22 mouse cellular contexts compared by ENCODE assay signal in the genomic region with DNA sequence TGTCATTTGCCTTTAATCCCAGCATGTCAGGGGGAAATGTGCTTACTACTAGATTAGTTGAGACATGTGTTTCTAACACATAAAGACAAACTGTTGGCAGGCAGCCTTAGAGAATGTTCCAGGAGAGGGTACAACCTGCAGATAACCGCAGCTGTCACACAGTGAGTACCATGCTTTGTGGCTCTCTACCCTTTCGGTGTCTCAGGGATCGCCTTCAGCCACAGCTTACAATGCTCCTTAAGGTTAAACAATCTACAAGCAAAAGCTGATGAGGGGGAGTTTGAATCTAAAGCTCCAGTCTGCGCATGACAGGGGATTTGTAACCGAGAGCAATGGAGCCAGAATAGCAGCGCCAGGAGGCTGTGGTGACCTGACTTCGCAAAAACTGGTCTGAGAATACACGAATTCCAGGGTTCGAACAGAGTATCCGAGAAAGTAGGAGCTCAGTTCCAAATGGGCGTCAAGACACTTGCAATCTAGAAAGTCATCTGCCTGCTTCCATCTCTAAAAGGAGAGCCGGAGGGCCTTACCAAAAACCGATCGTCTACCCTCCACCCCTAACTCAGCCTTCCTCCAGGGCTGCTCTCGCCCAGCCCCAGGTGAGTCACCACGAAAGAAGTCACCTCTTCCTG. TPM values are rescaled to one million over a fixed set of nuclear protein-coding genes. Genes with fewer than 3 reads are reported as not detected.
A peak's percentile ranks its signal among the peaks of the same experiment; 100 is the strongest.
DNase-seq lines count a peak whose midpoint lies in the region; ATAC-seq and TF ChIP-seq lines count a peak whose summit lies in the region.
"Had no signal": no experiment of that assay in that cellular context is flagged by ENCODE, and none has a peak within 500 bp of the region (broad histone marks: within the 10 kb centered on the region; RNA-seq: fewer than 3 reads in every experiment).

No protein-coding gene starts in this region.

- H3K9me3 ChIP-seq in midbrain, embryonic 10.5 days (replicated peaks): no peaks in the 10 kb centered on the region
- H3K9me3 ChIP-seq in midbrain, embryonic 13.5 days: no peaks in the 10 kb centered on the region
- no peaks in the 10 kb centered on the region for H3K9me3 ChIP-seq in limb, embryonic 11.5 days (ENCODE audit: control insufficient read depth, low read length)
- H3K9me3 ChIP-seq: embryonic facial prominence, embryonic 13.5 days; midbrain, embryonic 12.5 days; stomach, embryonic 15.5 days had no signal

- 36% methylated on average over 16 of the region's 16 CpGs for WGBS in midbrain, embryonic 10.5 days
- 42% methylated on average over 16 of the region's 16 CpGs for WGBS in midbrain, embryonic 13.5 days
- 46% methylated on average over 16 of the region's 16 CpGs for WGBS in limb, embryonic 11.5 days

- no peak overlapping the region for H3K27ac ChIP-seq in midbrain, embryonic 10.5 days (replicated peaks)
- no peak overlapping the region for H3K27ac ChIP-seq in midbrain, embryonic 13.5 days
- H3K27ac ChIP-seq in limb, embryonic 11.5 days (replicated peaks; ENCODE audit: low read depth, low read length): no peak overlapping the region
- H3K27ac ChIP-seq in left cerebral cortex, adult 2 months: no peak overlapping the region
- H3K27ac ChIP-seq: embryonic facial prominence, embryonic 13.5 days; heart, adult 2 months; hindbrain, embryonic 14.5 days; midbrain, embryonic 12.5 days; stomach, embryonic 15.5 days had no signal

- intact Hi-C loops in left cerebral cortex, adult 2 months (cut with DNase I): loop anchor here (10.0 kb wide), 1 partner anchor 56 kb away; no protein-coding TSS in a partner anchor

- H3K36me3 ChIP-seq in midbrain, embryonic 10.5 days: no peaks in the 10 kb centered on the region
- no peaks in the 10 kb centered on the region for H3K36me3 ChIP-seq in midbrain, embryonic 13.5 days
- H3K36me3 ChIP-seq in limb, embryonic 11.5 days (ENCODE audit: control insufficient read depth, insufficient read depth, low read length): no peaks in the 10 kb centered on the region
- H3K36me3 ChIP-seq: embryonic facial prominence, embryonic 13.5 days; midbrain, embryonic 12.5 days; stomach, embryonic 15.5 days had no signal

- peak; percentile 22 for DNase-seq in embryo, embryonic 10.5 days (ENCODE audit: low spot score)
- no peak for DNase-seq in embryo, embryonic 9.5 days (ENCODE audit: extremely low spot score)
- DNase-seq in midbrain, embryonic 10.5 days (ENCODE audit: low spot score): peak; percentile 13
- DNase-seq in MEL-GATA-1-ER (ENCODE audit: extremely low read depth, low read depth): peak; percentile 77
- peak; percentile 22 for DNase-seq in limb, embryonic 11.5 days (ENCODE audit: low spot score)
- no peak for DNase-seq in layer of hippocampus, postnatal 25 days (ENCODE audit: extremely low spot score in 1 of 2, low spot score in 1 of 2)
- DNase-seq in left cerebral cortex, adult 2 months (ENCODE audit: extremely low spot score in 1 of 2, low spot score in 2 of 2): no peak
- DNase-seq: cerebellum, postnatal 14 days; gastrocnemius, postnatal 10 days; heart, adult 2 months; kidney, adult 11 months; kidney, postnatal 14 days; liver; lung, embryonic 14.5 days; lung, postnatal 4 days had no signal

- H3K27me3 ChIP-seq in midbrain, embryonic 10.5 days (ENCODE audit: low read depth, poor library complexity, severe bottlenecking): peaks cover 95% of the 10 kb centered on the region
- peaks cover 87% of the 10 kb centered on the region for H3K27me3 ChIP-seq in midbrain, embryonic 13.5 days
- peaks cover 39% of the 10 kb centered on the region for H3K27me3 ChIP-seq in limb, embryonic 11.5 days (ENCODE audit: control insufficient read depth, insufficient read depth, low read length)

- H3K4me1 ChIP-seq in midbrain, embryonic 10.5 days: peaks cover 8% of the 10 kb centered on the region
- peaks cover 2% of the 10 kb centered on the region; the same call in 1 of the 2 replicates for H3K4me1 ChIP-seq in midbrain, embryonic 13.5 days (replicated peaks)
- 0 out of 2 replicates have a peak, but pooled peaks cover under 1% of the 10 kb centered on the region for H3K4me1 ChIP-seq in limb, embryonic 11.5 days (ENCODE audit: control insufficient read depth, insufficient read depth, low read length)
- H3K4me1 ChIP-seq: stomach, embryonic 15.5 days had no signal

- H3K4me3 ChIP-seq in midbrain, embryonic 10.5 days: no peak overlapping the region
- H3K4me3 ChIP-seq in midbrain, embryonic 13.5 days (replicated peaks): no peak overlapping the region
- no peak overlapping the region for H3K4me3 ChIP-seq in limb, embryonic 11.5 days (ENCODE audit: low read depth, low read length)
- no peak overlapping the region for H3K4me3 ChIP-seq in left cerebral cortex, adult 2 months
- H3K4me3 ChIP-seq: embryonic facial prominence, embryonic 13.5 days; heart, adult 2 months; midbrain, embryonic 12.5 days; myocyte; stomach, embryonic 15.5 days had no signal

- no peak overlapping the region for H3K9ac ChIP-seq in midbrain, embryonic 13.5 days (replicated peaks)
- no peak overlapping the region for H3K9ac ChIP-seq in limb, embryonic 11.5 days (ENCODE audit: low read length)
- H3K9ac ChIP-seq: embryonic facial prominence, embryonic 13.5 days; hindbrain, embryonic 14.5 days; lung, embryonic 14.5 days; midbrain, embryonic 12.5 days; stomach, embryonic 15.5 days had no signal

- no peak for TF ChIP-seq CTCF in left cerebral cortex, adult 2 months (IDR thresholded peaks at IDR 0.05)

- ATAC-seq in midbrain, embryonic 13.5 days: no peak
- no peak for ATAC-seq in limb, embryonic 11.5 days (ENCODE audit: insufficient number of reproducible peaks, low FRiP score, low TSS enrichment, low read depth)

- H3K4me2 ChIP-seq in midbrain, embryonic 13.5 days (replicated peaks): no peak overlapping the region
- H3K4me2 ChIP-seq in limb, embryonic 11.5 days (ENCODE audit: low read depth, severe bottlenecking): no peak overlapping the region
- H3K4me2 ChIP-seq: embryonic facial prominence, embryonic 13.5 days; hindbrain, embryonic 14.5 days; lung, embryonic 14.5 days; midbrain, embryonic 12.5 days; stomach, embryonic 15.5 days had no signal

RNA-seq across cellular contexts. Expression of gene Fcgr1, which starts 45.2 kb away (rescaled TPM):
- polyA plus RNA-seq in midbrain, embryonic 10.5 days (2016; fragmentation: Nextera tagmentation; extraction: Ambion mirVana): 1.8 and 2.1 TPM in 2 replicates
- 1.2 and 1.9 TPM in 2 replicates for polyA plus RNA-seq in midbrain, embryonic 13.5 days (2015; fragmentation: Nextera tagmentation; extraction: Ambion mirVana)
- 0.67 and 0.88 TPM in 2 replicates for polyA plus RNA-seq in limb, embryonic 11.5 days (2014; fragmentation: Nextera tagmentation; extraction: Ambion mirVana)
- total RNA-seq in layer of hippocampus, postnatal 25 days (2021): 1 to 10 TPM; 2.9 to 3.3 TPM
- 1 to 10 TPM; 2.0 to 2.7 TPM for total RNA-seq in left cerebral cortex, adult 2 months (2021)
- total RNA-seq: CH12.LX had no signal

Comparison
In these comparisons a context has a peak if more than half of its experiments do, and no peak if none do; other contexts are left out.
1. DNase-seq: peak in embryo, embryonic 10.5 days (single experiment), midbrain, embryonic 10.5 days (single experiment), MEL-GATA-1-ER (single experiment) and limb, embryonic 11.5 days (single experiment); none in embryo, embryonic 9.5 days (single experiment), layer of hippocampus, postnatal 25 days (0 of 2) and left cerebral cortex, adult 2 months (0 of 2).